Mouse (Mus musculus) ovary, adult 18-20 months (tissue): ENCODE measurements around the gene Plekha5.

Experiments used
- DNase-seq: peaks from one replicate; pipeline ENCODE4 v3.0.0; 2022; ENCODE audit warnings: low spot score, mixed read lengths

Plekha5 gene

GRCm38 (mm10) chr6:140455851-140456250 is 32.0 kb downstream of the Plekha5 start:
- no peak for DNase-seq

DNA sequence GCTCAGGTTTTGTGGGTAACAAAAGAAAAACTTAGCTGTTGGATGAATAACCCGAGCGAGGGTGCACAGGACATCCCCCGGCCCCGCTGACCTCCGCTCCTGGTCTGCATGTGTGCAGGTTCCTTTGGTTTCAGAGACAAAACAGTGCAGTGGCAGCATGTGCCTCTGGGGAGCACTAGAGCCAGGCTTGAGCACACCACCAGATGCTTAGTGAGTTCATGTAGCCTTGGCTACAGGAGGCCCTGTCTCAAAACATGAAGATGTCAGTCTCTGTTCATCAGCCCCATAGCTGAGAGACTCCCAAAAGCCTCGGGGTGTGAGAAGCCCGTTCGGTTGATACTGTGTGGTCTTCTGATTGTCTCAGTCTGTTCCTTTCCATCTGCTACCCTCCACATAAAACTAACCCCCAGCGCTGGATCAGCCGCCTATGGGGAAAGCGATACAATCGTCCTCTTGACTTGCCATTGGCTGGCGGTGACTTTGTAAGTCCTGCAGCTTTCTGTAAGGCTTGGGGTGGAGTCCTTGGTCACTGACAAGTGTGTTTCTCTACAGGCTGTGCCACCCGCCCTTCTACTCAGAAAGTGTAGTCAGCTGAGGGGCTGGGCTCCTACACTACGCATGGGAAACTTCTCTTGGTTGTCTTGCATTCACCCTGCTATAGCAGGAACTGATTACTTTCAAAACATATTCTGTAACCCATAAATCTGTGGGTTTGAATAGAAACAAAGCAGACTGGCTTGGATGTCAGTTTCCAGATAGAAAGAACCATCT is 32.7 kb downstream of the Plekha5 start:
- no peak for DNase-seq

- no peak for DNase-seq
Measured at GRCm38 (mm10) chr6:140460398-140460797, 36.5 kb downstream of the Plekha5 start.

- no peak for DNase-seq
Measured at GRCm38 (mm10) chr6:140464818-140465217, 41.0 kb downstream of the Plekha5 start.

- DNase-seq, result no peak
Measured at GRCm38 (mm10) chr6:140465946-140466646, 42.2 kb downstream of the Plekha5 start.

DNA sequence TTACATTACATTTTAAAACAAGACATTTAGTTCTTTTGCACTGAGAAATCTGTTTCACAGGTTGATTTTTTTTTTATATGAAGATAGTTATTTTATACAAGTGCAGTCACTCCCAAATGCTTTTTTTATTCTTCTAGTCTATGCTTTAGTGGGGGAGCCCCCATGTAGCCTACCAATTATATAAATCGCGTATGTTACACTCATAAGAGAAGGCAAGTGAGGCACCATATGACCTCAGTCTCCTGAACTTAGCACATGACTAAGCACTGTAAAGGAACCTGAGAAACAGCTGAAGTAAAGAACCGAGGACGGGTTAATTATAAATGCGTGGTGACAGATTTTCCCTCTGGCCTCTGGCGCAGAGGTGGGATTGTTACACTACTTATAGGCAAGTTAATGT is 43.0 kb downstream of the Plekha5 start:
- DNase-seq, result no peak

GRCm38 (mm10) chr6:140467851-140468250 is 44.0 kb downstream of the Plekha5 start:
- no peak for DNase-seq

DNA sequence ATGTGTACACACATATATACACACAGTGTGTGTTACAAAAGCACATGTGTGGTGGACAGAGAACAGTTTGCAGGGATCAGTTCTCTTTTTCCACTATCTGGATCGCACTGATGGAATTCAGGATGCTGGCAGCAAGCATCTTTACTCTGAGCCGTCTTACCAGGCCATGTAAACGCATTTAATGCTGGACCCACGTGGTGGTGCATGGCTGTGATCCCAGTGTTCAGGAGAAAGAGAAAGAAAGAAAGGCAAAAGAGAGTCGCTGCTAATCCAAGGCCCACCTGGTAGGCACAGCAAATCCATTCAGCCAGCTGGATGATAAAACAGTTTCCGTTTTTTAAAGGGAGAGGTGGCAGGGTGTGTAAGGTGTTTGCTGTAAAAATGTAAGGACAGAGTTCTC is 45.9 kb downstream of the Plekha5 start:
- DNase-seq, result no peak

- no peak for DNase-seq
Measured at GRCm38 (mm10) chr6:140471751-140472150, 47.9 kb downstream of the Plekha5 start.

GRCm38 (mm10) chr6:140472345-140472744 is 48.5 kb downstream of the Plekha5 start:
- DNase-seq, result peak; percentile 12

DNA sequence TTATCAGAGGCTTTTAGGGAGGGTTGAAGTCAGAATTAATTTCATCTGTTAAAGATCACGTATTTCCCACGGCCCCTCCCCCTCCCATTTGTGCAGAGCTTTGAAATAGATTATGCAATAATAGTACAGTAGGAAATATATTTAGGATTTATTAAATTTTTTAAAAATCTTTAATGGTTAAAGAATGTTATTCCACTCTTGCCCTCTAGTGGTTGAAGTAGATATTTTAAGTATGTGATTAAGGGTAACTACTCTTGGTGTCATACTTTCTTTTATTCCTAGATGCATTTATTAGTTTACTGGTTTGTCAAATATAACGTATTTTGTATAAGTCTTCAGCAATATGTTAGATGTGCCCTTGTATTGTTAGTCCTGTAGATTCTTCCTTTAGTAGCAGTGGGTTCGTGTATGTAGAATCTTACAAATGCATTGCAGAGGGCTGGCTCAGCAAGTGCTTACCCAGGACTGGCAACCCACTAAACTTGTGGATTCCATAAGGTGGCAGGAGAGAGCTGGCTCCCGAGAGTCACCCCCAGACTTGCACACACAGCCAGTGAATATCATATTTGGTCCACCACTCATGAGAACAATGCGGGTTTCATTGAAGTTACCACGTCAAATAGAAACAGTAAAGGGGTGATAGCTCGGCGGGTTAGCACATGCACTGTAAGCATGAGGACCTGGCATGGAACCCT is 51.7 kb downstream of the Plekha5 start:
- no peak for DNase-seq

DNA sequence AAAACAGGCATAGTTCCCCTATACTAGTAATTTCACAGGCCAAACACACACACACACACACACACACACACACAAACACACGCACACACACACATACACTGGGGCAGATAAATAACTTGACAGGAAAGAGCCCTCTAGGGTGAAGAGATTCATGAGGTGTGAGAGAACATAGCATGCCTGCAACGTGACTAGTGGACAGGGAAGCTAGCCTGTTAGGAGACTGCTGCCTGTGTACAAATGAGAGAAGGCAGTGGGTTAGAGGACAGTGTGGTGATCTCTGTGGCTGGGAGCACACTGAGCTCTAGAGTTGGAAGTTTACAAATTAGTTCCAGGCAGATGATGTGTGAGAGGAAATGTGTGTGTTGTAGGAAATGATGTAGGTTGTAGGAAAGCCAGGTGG is 53.1 kb downstream of the Plekha5 start:
- no peak for DNase-seq

GRCm38 (mm10) chr6:140478031-140478430 is 54.2 kb downstream of the Plekha5 start:
- no peak for DNase-seq

DNA sequence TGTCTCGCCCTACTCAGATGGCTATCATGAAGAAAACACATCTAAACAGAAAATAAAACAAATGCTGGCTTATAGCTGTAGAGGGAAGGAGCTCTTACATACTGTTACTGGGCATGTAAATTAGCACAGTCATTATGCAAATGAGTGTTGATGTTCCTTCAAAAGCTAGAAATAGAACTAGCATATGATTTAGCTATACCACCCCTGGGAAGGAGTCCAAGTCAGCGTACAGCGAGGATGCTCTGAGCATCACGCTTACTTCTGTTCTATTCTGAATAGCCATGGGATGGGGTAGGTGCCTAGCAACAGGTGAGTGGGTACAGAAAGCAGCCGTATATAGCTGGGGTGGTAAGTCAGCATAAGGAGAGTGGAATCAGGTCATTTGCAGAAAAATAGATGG is 55.1 kb downstream of the Plekha5 start:
- no peak for DNase-seq

DNA sequence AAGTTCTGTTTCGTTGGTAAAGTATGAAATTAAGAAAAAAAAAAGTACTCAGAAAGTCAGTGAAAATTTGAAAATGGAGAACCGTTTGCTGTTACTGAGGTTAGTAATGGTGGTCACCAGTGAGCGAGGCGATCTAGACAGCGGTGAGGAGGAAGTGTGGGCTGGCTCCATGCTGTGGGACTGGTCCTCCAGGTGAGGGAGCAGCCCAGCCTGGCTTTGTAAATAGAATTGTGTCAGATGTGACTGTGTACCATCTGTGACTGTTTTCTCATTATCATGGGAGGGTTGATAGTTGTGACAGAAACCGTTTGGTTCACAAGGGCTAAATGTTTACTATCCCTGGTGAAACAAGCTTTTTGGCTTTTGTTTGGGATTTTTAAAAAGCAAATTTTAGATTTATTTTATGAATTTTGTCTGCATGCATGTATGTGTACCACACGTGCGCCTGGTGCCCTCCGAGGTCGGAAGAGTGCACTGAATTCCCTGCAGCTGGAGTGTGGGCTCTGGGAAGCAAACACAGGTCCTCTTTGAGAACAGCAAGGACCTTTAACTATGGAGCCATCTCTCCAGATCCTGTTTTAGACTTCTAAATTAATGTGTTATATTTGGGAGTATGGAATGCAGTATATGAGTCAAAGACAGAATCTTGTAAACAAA is 56.7 kb downstream of the Plekha5 start:
- DNase-seq, result no peak

DNA sequence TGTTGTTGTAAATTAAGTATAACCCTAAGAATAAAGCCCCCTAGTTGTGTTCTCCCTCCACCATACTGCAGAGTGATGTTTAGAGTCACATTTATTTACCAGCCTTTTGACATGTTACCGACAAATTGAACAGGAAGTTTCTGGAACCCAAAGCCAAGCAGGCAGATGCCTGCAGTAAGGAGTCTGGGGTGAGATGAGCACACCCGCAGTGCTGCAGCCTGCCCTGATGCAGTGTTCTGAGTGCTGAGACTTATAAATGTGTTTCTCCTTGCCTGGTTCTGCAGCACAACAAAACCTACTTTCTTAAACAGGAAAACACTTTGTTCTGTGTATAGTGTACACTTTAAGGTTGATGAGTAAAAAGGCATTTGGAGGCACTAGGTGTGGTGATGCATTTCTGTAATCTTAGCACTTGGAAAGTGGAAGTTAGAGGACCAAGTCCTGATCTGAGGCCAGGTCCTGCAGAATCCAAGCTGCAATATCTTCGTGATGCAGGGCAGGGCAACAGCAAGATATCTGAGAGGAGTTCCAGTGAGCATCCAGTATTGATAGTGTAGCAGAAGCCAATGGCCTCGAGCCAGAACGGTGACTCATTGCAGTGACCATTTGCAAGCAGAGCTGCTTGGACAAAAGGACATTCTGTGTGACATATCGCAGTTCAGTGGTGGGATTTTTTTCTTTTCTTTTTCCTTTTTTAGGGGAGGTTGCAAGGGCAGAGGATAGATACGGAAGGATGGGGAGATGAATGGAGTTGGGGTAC is 58.0 kb downstream of the Plekha5 start:
- DNase-seq, result peak; percentile 64

GRCm38 (mm10) chr6:140484170-140484569 is 60.3 kb downstream of the Plekha5 start:
- DNase-seq, result no peak

GRCm38 (mm10) chr6:140485636-140486035 is 61.8 kb downstream of the Plekha5 start:
- DNase-seq, result no peak

DNA sequence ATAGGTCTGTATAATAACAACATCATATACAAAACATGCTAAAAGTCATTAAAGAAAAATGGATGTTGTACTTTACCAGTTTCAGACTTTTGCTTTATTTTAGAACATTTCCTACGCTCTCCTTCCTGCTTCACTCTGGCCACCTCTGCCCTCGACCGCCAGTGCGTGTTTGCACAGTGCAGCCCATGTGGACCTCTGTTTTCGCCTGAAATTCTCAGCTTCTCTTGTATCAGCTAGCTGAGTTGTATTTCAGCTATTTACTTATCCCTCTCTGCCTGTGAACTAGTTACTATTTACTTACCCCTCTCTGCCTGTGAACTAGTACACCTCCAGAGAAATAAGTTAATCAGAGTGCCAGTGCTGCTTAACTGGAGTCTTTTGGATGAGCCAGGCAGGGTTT is 62.8 kb downstream of the Plekha5 start:
- DNase-seq, result no peak

- DNase-seq, result no peak
Measured at GRCm38 (mm10) chr6:140487489-140487888, 63.6 kb downstream of the Plekha5 start.

DNA sequence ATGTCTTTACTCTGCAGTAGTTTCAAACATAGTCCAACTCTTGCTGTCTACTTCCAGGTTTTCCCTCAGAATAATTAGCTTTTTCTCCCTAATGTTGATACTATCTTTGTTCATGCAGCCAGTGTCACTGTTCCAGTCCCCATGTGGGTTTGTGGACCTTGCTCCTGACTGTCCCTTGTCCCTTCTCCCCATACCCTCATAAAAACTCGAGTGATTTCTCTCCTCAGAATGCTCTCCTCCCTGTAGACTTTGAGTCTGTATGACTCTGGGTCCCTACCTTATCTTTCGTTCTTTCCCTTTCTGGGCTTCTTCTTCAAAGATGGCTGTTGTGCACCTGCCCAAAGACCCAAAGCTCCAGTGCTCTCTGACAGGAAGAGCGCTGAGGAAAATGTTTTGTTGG is 64.8 kb downstream of the Plekha5 start:
- no peak for DNase-seq

- DNase-seq, result no peak
Measured at GRCm38 (mm10) chr6:140489570-140489969, 65.7 kb downstream of the Plekha5 start.
